Mouse (Mus musculus) heart, adult 2 months (tissue): Measurements from ENCODE around the gene Rnf34. TPM values are rescaled to one million over a fixed set of nuclear protein-coding genes. Genes with fewer than 3 reads are reported as not detected.

Source experiments
- DNase-seq, 2 experiments: peaks; one replicate each; pipeline ENCODE4 v3.0.0; 2021
- H3K27ac ChIP-seq: fragments of 200-600 bp; 2 replicates; pipeline ENCODE4 v1.8.1; 2022
- H3K27me3 ChIP-seq: fragments of 200-500 bp; 2 replicates; pipeline ENCODE4 v1.6.1; 2012; ENCODE audit warnings: mild to moderate bottlenecking, low read length, inconsistent platforms, mixed read lengths; ENCODE audit not compliant: control insufficient read depth, insufficient read depth
- H3K36me3 ChIP-seq: fragments of 200-500 bp; 2 replicates; pipeline ENCODE4 v1.6.1; 2012; ENCODE audit warnings: low read length, inconsistent platforms; ENCODE audit not compliant: control insufficient read depth, insufficient read depth
- H3K4me1 ChIP-seq: fragments of 200-500 bp; 2 replicates; pipeline ENCODE4 v1.6.1; 2011; ENCODE audit warnings: low read length; ENCODE audit not compliant: control insufficient read depth, insufficient read depth
- H3K4me3 ChIP-seq: fragments of 200-600 bp; 2 replicates; pipeline ENCODE4 v1.8.1; 2022
- H3K79me2 ChIP-seq: fragments of 200-500 bp; replicated peaks from 2 replicates; pipeline ENCODE4 v1.6.1; 2012; ENCODE audit warnings: mild to moderate bottlenecking, inconsistent platforms, low read length, moderate library complexity, mixed read lengths; ENCODE audit not compliant: control insufficient read depth, insufficient read depth
- H3K9ac ChIP-seq: fragments of 200-500 bp; 2 replicates; pipeline ENCODE4 v1.6.1; 2012; ENCODE audit warnings: low read depth, mild to moderate bottlenecking, control low read depth, inconsistent platforms, low read length, mixed read lengths
- CTCF ChIP-seq: fragments of 200-600 bp; IDR thresholded peaks from 2 replicates; pipeline ENCODE4 v1.8.1; 2022; ENCODE audit warnings: antibody characterized with exemption, mild to moderate bottlenecking, moderate library complexity
- EP300 ChIP-seq: fragments of 200-500 bp; IDR thresholded peaks from 2 replicates; pipeline ENCODE4 v1.6.1; 2011; ENCODE audit warnings: low read depth, low read length, control low read depth; ENCODE audit not compliant: insufficient read depth
- POLR2A ChIP-seq: fragments of 200-500 bp; IDR thresholded peaks from 2 replicates; pipeline ENCODE4 v1.6.1; 2011; ENCODE audit warnings: mild to moderate bottlenecking, low read depth, low read length, control low read depth; ENCODE audit not compliant: insufficient read depth
- WGBS: fragments of 180-500 bp; shearing (Covaris S2); methylation state at CpG from one replicate; pipeline ENCODE4 v1.1.7; 2018; 5-methylcytosine and 5-hydroxymethylcytosine counted together
- intact Hi-C: fragments of 180-260 bp; cut with DNase I; formaldehyde crosslinking; loops from one replicate; pipeline ENCODE4 v1.15.1; 2025
- polyA plus RNA-seq: library from polyadenylated mRNA; depleted of rRNA; stranded (reverse); fragments of >200 nt; gene quantifications from 2 replicates; pipeline ENCODE4 v1.2.3, GENCODE M21; 2012
- total RNA-seq, 2 experiments: library from RNA; stranded (reverse); gene quantifications; 2 replicates each; pipeline ENCODE4 v1.2.3; 2021

Gene Rnf34
- total and polyA plus RNA-seq, 3 experiments: 10.5 to 33.3 (median 26.1) TPM

- no peaks in the 10 kb centered on the region for H3K79me2 ChIP-seq
- no peak for TF ChIP-seq EP300
- no peak for TF ChIP-seq CTCF
- TF ChIP-seq POLR2A: no peak
- no peaks in the 10 kb centered on the region for H3K36me3 ChIP-seq
- 77% methylated on average over 5 of the region's 5 CpGs for WGBS
- DNase-seq: no peak
- no peaks in the 10 kb centered on the region for H3K27me3 ChIP-seq
- no peak overlapping the region for H3K9ac ChIP-seq
- H3K27ac ChIP-seq: no peak overlapping the region
- intact Hi-C loops: no loop called here
- no peaks in the 10 kb centered on the region for H3K4me1 ChIP-seq
- H3K4me3 ChIP-seq: no peak overlapping the region
Measured at GRCm38 (mm10) chr5:122843799-122844198, 6.0 kb upstream of the Rnf34 start.

GRCm38 (mm10) chr5:122850319-122851002 is 613 bp downstream of the Rnf34 start:
- peak overlapping the region; percentile 100 for H3K4me3 ChIP-seq
- H3K36me3 ChIP-seq: no peaks in the 10 kb centered on the region
- intact Hi-C loops: loop anchor here (5.0 kb wide), 1 partner anchor 38 kb away; no protein-coding TSS in a partner anchor
- no peaks in the 10 kb centered on the region for H3K27me3 ChIP-seq
- H3K9ac ChIP-seq: peak overlapping the region; percentile 98
- peaks cover 5% of the 10 kb centered on the region for H3K4me1 ChIP-seq
- peaks cover 2% of the 10 kb centered on the region; the same call in 1 of the 2 replicates for H3K79me2 ChIP-seq
- WGBS: 1% methylated on average over 38 of the region's 38 CpGs
- peak overlapping the region; percentile 96 for H3K27ac ChIP-seq
- no peak for DNase-seq
- TF ChIP-seq CTCF (peak; percentile 63), POLR2A (no peak), EP300 (no peak)

GRCm38 (mm10) chr5:122852611-122853010 is 2.8 kb downstream of the Rnf34 start:
- Histone ChIP-seq H3K4me3 (no peak overlapping the region), H3K27me3 (no peaks in the 10 kb centered on the region), H3K27ac (no peak overlapping the region), H3K79me2 (peaks cover 4% of the 10 kb centered on the region; the same call in 1 of the 2 replicates), H3K36me3 (no peaks in the 10 kb centered on the region), H3K4me1 (peaks cover 5% of the 10 kb centered on the region), H3K9ac (no peak overlapping the region)
- WGBS: 80% methylated on average over 2 of the region's 2 CpGs
- DNase-seq: no peak
- no peak for TF ChIP-seq CTCF
- intact Hi-C loops: loop anchor here (5.0 kb wide), 1 partner anchor 40 kb away; no protein-coding TSS in a partner anchor

GRCm38 (mm10) chr5:122855858-122856257 is 6.0 kb downstream of the Rnf34 start:
- Histone ChIP-seq H3K4me3 (no peak overlapping the region), H3K4me1 (peaks cover 2% of the 10 kb centered on the region), H3K27me3 (no peaks in the 10 kb centered on the region), H3K36me3 (no peaks in the 10 kb centered on the region), H3K79me2 (peaks cover 3% of the 10 kb centered on the region; the same call in 1 of the 2 replicates), H3K9ac (no peak overlapping the region), H3K27ac (no peak overlapping the region)
- intact Hi-C loops: no loop called here
- WGBS: 51% methylated on average over 3 of the region's 3 CpGs
- no peak for DNase-seq
- no peak for TF ChIP-seq POLR2A
- peak; percentile 43 for TF ChIP-seq CTCF

GRCm38 (mm10) chr5:122863053-122863452 is 13.2 kb downstream of the Rnf34 start:
- no peak overlapping the region for H3K27ac ChIP-seq
- H3K4me1 ChIP-seq: no peaks in the 10 kb centered on the region
- no peak overlapping the region for H3K9ac ChIP-seq
- no peak overlapping the region for H3K4me3 ChIP-seq
- intact Hi-C loops: no loop called here
- 0 out of 2 replicates have a peak, but pooled peaks cover 2% of the 10 kb centered on the region for H3K36me3 ChIP-seq
- H3K27me3 ChIP-seq: no peaks in the 10 kb centered on the region
- WGBS: 89% methylated on average over 2 of the region's 2 CpGs
- DNase-seq: no peak
- no peaks in the 10 kb centered on the region for H3K79me2 ChIP-seq
- TF ChIP-seq POLR2A (no peak), CTCF (no peak)

- WGBS: 96% methylated on average over 3 of the region's 3 CpGs
- Histone ChIP-seq H3K27ac (no peak overlapping the region), H3K4me1 (no peaks in the 10 kb centered on the region), H3K9ac (no peak overlapping the region), H3K36me3 (no peaks in the 10 kb centered on the region; the same call in 1 of the 2 replicates), H3K79me2 (no peaks in the 10 kb centered on the region), H3K27me3 (no peaks in the 10 kb centered on the region), H3K4me3 (no peak overlapping the region)
- intact Hi-C loops: no loop called here
- no peak for DNase-seq
- TF ChIP-seq EP300: no peak
- no peak for TF ChIP-seq POLR2A
- TF ChIP-seq CTCF: no peak
Measured at GRCm38 (mm10) chr5:122872626-122873025, 22.8 kb downstream of the Rnf34 start.
